Mouse (Mus musculus) cortical plate, adult 2 months (tissue): ENCODE results near the gene Gm1043.

Experiments
- CTCF ChIP-seq: fragments of 200-500 bp; IDR thresholded peaks from 2 replicates; pipeline ENCODE4 v1.5.1; 2011; ENCODE audit warnings: mild to moderate bottlenecking, control low read depth, low read length; ENCODE audit not compliant: insufficient read depth; ENCODE audit errors: extremely low read depth
- POLR2A ChIP-seq: fragments of 200-500 bp; IDR thresholded peaks from 2 replicates; pipeline ENCODE4 v1.6.1; 2011; ENCODE audit warnings: mild to moderate bottlenecking, low read length, control low read depth; ENCODE audit not compliant: insufficient read depth; ENCODE audit errors: extremely low read depth

DNA sequence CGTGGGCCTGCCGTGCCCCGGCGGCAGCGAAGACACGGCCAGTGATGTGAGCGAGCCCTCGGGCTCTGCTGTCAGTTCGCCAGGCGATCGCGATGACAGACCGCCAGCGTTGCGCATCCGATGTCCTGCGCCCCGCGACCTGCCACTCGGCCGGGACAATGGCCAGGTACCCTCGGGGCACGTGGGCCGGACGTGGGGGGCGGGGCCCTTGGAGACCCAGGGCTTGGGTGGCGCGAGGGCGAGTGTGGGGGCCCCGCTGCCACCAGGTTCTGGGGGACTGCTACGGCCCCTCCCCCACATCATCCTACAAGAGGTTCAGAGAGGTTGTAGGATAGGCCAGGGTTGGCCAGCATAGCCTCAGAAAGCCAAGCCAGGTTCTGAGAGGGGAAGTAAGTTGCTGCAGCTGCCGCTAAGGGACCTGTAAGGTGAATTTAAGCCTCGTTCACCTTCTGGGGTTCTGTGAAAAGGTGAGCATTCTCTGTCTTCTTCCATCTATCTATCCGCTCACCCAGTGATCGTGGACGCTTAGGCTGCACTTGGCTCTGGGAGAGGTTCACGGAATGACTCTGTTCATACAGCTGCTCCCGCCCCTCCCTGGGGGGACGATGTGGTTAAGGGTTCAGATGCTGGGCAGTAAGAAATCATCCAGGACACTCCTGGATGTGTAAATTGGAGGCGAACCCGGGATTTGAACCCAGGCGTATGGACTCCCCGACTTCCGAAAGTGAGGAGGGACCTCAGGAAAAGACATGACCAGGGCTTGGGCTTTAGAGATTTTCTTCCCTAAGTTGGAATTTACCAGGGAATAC, 157.4 kb downstream of the Gm1043 start:
- TF ChIP-seq CTCF (no peak), POLR2A (no peak)
